Mouse (Mus musculus): Measurements from ENCODE around the gene Prrg4.
"Not testable (repeated sequence)": the region's sequence is repeated elsewhere in the genome, so short reads cannot be mapped to it uniquely, and the experiment has no call there.

The Prrg4 gene

DNA sequence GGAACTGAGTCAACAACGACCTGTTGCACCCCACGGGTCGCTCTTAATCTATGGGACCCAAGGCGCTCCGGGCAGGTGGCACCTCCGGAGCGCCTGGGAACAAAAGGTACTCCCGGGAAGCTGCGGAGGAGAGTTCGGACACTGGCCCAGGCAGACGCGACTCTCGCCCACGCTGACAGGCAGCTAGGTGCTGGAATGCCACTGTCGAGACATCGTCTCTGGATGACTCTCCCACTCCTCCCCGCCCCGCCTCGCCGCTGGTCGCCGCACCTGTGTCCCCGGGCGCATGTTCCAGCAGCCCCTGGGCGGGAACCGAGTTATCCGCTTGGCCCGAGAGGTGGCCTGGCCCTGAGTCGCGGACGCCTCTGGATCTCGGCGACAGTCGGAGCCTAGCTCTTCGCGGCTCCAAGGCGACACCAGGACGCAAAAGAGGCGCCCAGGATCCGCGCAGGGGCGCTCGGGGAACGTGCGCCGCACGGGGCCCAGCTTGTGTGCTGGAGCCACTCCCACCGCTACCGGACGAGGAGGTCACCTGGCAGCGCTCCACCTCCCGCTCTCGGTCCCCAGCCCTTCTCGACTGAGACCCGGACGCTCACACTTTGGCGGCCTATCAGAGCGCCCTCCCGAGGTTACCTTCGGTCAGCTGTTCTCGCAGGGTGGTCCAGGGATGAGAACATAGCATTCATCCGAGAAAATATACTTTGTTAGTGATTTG, at the start of gene Prrg4:
Prrg4 (minus strand) TSS at position 601 of the 715 bp plus-strand sequence.
- peak; percentile 73 for DNase-seq (ENCODE audit: low spot score)

DNA sequence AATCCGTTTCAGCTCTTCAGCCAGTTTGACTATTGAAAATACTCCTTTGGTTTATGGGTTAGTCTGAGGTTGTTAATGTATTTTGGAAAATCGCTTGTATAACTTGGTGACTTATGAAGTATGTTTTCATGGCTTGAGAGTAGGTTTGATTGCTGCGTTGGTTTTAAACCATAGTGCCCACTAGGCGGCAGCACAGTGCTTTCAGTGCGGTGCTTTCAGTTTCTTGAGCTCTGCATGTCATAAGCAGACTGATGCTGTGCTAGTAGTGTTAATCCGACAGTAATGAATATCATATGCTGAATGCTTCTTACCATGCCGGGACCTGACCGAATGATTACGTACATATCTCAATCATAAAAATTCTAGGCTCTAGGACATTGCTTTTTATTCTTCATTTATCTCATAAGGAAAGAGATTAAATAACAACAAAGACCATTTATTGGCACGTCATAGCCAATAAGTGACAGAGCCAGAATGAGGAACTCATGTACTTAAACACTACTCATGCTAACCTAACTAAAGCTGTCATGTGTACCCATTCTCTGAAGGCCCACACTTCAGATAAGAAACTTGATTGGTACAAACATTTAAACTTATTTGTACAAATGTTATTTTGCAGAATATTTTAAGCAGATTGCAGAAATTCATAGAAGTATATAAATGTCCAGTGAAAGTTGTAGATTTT, 38.3 kb upstream of the Prrg4 start:
- peak; percentile 87 for DNase-seq (ENCODE audit: low spot score)

DNA sequence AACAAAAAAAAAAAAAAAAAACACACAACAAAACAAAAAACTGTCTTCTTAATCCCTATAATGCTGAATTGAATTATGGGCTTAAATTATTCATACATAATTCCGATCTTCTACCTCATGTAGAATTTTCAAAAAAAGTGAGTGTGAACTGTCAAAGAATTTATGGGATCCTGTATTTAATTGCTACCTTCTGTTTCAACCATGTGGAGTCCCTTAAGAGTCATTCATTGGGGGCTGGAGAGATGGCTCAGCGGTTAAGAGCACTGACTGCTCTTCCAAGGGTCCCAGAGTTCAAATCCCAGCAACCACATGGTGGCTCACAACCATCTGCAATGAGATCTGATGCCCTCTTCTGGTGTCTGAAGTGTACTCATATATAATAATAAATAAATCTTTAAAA, 37.7 kb upstream of the Prrg4 start:
- DNase-seq (ENCODE audit: low spot score), result not testable (repeated sequence)

DNA sequence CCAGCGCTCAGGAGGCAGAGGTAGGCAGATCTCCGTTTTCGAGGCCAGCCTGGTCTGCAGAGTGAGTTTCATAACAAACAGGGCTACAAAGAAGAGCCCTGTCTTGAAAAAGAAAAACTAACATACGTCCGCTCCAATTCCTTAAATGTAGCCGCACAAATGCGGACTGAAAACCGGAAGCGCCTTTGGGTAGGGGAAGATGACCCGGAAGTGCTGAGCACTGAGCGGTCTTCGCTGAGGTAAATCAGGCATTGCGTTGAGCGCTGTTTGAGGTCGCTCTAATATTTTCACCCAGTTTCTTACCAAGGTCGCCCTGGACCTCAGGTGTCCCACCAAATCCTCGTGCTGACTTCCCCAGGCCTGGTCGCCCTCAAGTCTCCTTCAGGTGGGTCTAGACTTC, 36.4 kb upstream of the Prrg4 start:
- no peak for DNase-seq (ENCODE audit: low spot score)

DNA sequence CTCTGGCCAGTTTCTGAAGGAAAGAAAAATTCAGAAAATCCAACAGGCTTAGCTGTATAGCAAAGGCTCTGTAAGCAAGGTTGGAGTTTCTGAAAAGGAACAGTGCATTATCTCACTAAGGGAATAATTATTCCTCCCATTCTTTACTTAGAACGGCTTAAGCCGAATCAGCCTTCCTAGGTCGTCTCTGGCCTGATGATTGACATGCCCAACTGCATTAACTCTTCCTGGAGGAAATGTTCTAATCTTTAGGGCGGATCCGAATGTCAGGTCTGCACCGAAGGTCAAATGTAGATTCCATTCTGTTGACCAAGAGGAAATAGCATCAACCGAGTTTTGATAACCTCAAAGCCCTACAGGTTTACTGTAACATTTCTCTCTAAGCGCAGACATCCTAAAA, 29.1 kb upstream of the Prrg4 start:
- no peak for DNase-seq (ENCODE audit: low spot score)

DNA sequence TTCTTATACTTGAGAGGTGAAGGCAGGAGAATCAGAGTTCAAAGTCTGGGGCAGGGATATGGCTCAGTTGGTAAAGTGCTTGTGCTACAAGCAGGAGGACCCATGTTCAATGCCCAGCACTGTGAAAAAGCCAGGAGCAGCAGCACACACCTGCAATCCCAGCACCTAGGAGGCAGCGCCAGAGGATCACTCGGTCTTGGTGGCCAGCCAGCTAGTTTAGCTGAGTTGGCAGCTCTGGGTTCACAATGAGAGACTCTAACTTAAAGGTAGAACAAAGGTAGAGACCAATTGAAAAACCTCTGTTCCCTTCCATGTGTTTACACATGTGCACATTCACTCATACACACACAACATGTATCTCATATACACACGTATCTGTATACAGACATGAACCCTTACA, 19.4 kb upstream of the Prrg4 start:
- no peak for DNase-seq (ENCODE audit: low spot score)

DNA sequence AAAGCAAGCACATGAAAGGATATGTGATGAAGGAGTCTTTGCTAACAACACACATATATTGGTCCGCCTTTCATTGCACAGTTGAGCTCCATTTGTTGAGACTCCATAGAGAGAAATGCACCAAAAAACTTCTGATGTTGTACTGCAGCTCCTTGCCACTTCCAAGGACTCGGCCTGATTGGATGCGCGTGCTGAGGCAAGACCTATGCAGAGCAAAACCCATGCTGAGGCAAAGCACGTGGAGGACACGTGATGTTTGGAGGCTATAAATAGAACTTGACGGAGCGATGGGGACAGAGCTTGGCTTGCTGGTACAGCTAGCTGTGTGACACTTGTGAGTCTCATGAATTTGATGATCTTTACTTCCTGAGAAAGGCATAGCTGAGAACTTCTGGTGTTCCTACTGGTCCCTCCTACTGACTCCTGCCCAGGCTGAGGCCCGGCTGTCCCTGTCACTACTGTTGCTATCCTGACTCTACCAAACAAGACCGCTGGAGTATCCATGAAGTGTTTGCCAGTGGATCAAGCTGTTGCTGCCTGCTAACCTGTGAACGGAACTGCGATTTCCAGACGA, 17.7 kb upstream of the Prrg4 start, which contains the start of gene Ccdc73:
Ccdc73 (plus strand) TSS at position 524 of the 574 bp plus-strand sequence.
- no peak for DNase-seq (ENCODE audit: low spot score)

DNA sequence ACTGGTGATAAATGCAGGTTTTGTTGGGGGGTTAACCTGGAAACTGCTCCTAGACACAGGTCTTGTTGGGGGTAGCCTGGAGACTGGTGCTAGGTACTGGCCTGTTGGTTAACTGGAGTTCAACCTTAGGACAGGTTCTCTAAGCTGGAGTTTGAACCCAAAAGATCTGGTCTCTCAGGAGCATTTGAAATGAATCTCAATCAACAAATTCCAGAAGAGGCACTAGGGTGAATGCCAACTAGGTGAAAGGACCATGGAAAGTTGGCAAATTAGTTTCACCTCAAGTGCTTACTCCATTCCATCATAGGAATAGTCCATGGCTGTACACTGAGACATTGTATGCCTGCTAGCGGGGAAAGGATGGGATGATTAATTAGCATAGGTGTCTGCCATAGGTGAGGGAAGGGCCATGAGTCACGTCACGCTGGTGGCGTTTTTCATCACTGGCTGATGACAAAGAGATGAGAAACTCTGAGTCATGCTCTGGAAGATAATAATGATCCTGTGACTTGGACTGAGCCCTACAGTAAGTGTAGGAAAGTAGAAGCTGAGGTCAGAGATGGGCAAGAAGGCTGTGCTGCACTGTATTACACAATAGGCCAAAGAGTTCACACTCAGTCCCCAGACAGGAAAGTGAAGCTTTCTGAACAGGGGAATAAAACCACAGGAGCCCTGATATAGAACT, 14.6 kb upstream of the Prrg4 start:
- DNase-seq (ENCODE audit: low spot score), result no peak

DNA sequence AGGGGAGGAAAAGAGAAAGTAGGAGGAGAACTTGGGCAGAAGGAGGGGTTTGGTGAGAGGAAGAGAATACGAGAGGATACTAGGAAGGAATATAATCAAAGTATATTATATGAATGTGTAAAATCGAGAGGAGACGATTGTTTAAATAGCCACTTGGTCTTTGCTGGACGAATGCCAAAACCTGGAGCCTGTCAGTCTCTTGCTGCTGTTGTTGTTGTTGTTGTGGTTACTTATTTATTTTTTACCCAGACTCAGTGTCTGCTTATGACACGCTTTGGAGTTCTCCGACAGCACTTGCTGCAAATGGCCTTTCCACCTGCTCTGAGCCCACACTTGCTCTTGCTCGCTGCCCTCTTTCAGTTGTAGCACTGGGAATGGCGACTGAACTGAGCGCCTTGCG, 10.8 kb upstream of the Prrg4 start:
- DNase-seq (ENCODE audit: low spot score), result no peak

DNA sequence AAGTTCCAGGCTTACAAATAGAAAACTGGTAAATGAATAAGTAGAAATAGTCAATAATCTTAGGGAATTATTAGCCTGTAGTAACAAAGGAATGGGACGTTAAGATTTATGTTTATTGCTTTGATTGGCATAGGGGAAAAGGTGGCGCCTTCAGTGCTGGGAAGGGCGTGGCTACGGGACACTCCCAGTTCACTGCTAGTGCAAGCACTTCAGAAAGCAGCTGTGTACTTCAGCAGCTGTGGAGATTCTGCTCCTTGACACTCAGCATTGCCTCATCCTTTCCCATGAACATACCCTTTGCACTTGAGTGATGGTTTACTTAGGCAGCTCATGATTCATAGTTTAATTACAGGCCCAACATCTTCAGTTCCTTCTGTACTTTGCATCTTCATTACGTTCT, 9.4 kb upstream of the Prrg4 start:
- no peak for DNase-seq (ENCODE audit: low spot score)

DNA sequence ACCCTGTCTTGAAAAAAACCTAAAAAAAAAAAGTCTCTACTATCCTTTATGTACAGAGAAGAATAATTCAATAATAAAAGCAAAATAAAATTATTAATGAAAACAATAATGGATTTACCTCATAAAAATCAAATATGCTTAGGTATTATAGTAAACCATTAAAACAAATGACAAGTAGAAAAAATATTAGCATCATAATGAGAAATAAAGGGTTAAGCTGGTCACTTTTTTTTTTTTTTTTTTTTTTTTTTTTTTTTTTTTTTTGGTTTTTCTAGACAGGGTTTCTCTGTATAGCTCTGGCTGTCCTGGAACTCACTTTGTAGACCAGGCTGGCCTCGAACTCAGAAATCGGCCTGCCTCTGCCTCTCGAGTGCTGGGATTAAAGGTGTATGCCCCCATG, 8.4 kb upstream of the Prrg4 start:
- DNase-seq (ENCODE audit: low spot score), result not testable (repeated sequence)

DNA sequence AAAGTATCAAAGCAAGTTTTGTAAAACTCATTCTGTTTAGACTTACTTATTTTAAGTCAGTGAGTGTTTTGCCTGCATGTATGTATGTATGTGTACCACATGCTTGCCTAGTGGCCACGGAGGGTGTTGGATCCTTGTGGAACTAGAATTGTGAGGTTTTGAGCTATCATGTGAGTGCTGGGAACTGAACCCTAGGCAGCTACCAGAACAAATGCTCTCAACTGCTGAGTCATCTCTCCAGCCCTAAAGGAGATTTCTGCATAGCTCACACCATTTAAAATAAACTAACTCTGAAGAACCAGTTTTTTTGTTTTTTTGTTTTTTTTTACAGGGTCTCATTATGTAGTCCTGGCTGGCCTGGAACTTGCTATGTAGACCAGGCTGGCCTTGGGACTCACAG, 6.5 kb upstream of the Prrg4 start:
- no peak for DNase-seq (ENCODE audit: low spot score)

DNA sequence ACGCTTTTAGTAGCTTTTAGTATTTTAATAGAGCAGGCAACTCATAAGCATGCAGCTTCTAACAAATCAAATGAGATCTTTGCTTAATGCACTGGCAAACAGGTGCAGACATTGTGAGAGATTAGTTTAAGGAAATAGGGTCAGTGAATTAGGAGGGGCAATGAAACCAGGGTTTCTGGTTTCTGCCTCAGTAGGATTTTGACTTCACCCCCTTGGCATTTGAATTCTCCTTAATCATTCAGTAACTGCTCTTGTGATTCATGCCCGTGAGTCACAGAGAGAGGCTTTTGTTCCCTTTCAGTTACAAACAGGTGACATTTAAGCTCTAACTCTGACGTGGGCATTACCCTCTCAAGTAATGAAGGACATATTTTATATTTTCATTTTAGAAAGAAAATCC, 6.1 kb upstream of the Prrg4 start:
- DNase-seq (ENCODE audit: low spot score), result no peak

DNA sequence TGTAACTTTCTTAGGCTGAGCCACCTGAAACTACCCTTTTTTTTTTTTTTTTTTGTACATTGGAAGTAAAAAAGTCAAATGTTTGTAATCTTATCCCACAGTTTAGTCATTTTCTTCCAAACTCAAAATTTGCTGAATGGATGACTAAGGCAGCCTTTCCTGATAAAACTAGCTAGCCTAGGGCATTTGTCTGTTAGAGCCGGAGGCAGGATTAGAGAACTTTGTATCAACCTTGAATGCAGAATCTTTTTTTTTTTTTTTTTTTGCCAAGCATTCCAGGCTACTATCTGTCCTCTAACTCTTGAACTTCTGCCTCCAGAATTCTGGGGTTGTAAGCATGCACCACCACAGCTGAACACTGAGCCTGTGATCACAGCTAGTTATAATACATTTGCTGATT, 5.2 kb upstream of the Prrg4 start:
- no peak for DNase-seq (ENCODE audit: low spot score)

DNA sequence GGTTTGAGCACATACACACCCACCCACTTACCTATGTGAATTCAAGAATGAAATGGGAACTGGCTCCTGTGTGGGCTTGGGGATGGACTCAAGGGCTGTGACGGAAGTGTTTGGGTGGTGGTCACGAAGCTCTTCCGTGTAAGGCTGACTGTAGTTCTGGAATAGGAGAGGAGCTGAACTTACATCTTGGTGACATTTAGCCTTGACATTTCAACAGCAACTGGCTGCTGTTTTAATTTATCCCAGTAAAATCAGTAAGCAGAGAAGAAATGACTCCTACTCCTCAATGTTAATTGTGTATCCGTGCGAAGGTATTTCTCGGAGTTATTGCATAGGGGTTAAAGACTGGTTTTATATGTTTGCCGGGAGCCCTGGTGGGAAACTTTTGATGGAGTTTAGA, 2.9 kb upstream of the Prrg4 start:
- no peak for DNase-seq (ENCODE audit: low spot score)

DNA sequence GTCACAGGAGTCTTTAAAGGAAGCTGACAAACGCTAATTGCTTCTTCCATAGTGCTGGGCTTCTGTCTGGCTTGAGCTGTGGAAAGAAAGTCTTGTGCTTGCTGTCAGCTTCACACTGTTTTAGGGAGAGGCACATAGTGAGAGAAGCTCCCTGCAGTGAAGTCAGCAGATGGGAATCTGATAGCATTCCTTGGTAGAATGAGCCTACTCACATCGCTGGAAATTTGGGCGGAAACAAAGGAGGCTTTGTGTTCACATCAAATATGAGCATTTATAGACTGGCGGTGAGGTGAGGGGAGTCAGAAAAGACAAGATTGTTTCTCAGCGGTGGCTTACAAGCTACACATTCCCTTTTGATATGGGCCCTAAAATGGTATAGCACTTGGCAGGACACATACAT, 2.0 kb upstream of the Prrg4 start:
- peak; percentile 40 for DNase-seq (ENCODE audit: low spot score)

DNA sequence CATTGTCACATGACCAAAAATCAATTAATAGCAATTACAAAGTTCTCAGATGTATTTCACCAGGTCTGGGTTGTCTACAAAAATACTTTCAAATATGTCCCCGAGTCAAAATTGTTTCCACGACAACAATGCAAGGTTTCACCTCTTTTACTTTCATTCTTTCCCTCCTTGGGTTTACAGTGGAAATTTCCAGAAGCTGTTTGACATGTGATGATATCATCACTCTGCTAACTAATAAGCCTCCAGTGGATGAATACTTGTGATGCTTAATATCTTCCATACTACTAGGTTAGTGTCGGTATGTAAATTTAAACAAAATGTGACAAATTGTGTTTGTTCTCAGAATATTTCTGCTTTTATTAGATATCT, 299 bp upstream of the Prrg4 start:
- DNase-seq (ENCODE audit: low spot score), result no peak

DNA sequence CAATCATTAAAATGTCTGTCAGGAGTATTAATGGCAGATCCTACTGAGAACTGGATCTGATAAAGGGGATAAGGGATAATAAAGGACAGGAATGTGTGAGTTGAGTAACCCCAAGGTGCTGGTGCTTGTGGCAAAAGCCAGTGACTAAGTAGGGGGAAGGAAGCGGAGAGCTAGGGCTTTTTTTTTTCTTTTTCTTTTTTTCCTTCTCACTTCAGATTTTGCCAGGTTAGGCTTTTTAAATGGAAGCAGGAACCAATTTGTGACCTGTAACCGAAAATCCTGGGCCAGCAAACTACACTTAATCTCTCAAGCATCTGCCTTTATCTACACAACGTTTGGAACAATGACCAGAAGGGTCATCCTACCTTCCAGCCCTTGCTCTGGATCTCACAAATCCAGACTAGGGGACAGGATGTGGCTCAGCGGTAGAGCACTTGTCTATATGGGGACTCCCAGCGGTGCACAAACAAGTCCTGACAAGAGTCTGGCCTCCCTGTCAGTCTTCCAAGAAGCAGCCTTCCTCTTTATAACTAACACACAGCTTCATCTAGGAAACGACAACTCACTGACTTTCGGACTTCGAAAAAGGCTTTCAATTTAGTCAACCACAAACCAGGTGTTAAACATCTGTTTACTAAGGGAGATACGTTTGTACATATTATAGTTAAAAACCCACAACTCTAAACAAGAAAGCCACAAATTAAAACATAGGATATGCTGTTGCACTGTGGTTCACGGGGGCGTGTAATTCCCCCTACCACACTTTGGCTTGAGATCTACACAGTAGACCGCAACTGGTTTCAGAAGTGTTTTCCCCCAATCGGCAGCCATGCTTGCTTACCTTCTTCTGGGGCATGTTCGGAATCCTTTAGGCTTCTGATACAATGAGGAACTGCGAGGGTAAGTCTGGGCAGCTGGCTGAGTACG, 1.2 kb downstream of the Prrg4 start:
- peak; percentile 11 for DNase-seq (ENCODE audit: low spot score)

DNA sequence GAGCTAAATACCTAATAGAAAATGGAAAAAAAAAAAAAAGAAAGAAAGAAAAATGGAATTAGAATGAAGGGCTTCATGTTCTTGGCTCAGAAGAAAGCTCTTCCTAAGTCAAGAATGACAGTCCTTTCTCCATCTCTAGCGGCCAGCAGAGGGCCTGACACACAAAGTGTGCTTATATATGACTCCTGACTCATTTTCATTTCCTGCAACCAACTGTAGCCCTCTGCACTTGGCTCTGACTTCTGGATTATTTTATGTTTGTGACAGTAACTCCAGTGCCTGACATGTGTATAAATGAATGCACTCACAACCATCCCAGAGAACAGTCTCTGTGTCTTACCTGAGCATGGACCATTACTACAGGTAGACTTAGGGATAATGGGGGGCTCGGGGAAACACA, 2.0 kb downstream of the Prrg4 start:
- DNase-seq (ENCODE audit: low spot score), result peak; percentile 60

DNA sequence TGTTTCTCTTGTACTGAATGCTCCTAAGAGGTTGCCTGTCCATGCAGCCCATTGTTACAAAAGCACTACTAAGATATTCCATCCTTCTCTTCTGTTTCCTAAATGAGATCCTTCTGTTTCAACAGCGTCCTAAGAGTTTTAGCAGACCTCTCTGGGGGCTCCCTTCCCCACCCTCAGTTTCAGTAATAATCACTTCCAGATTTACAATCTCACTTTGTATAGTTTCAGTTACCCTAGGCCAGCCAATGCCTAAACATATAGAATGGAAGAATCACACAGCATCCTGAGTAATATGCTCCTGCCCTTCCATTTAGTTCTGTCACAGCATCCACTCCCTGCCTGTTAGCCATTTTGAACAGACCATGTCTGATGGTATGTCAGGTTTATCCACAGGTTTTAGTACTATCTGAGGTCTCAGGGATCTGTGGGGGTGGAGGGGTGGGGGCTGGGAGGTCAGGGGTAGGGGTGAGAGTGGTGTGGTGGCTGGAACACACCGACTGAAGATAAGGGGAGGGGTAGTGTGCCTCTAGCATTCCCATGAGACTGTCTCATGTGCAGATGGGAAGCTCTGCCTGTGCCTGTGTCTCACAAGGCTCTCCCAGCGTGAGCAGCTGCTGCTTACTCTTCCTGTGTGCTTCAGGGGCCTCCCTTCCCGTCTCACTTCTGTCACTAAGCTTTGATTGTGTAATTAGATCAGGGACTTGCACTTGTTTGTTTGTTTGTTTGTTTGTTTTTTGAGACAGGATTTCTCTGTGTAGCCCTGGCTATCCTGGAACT, 2.9 kb downstream of the Prrg4 start:
- DNase-seq (ENCODE audit: low spot score), result peak; percentile 27

DNA sequence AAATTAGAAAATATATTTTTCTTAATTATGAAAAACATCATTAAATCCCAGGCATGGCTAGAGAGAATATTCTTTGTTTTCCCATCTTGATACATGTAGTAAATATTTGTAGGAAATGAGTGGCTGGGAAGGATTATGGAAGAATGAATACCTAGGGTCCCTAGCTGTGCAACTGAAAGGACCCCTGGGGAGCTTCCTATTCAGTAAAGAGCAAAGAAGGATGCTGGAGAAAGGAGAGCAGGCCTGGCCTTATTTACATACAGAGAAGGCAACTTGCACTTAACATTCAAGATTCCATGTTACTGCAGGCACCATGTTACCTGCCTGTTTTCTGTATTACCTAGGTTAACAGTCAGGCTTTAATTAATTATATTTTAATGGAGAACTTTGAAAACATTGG, 7.1 kb downstream of the Prrg4 start:
- no peak for DNase-seq (ENCODE audit: low spot score)
